Mouse (Mus musculus) ES-E14 (cell line): ENCODE data around the gene Tns3. TPM values are rescaled to one million over a fixed set of nuclear protein-coding genes. Genes with fewer than 3 reads are reported as not detected.
A peak's percentile ranks its signal among the peaks of the same experiment; 100 is the strongest.

ENCODE experiments used
- DNase-seq: peaks from one replicate; pipeline ENCODE4 v3.0.0-alpha.2; 2013; ENCODE audit warnings: low read depth, low spot score
- H3K27ac ChIP-seq: 2 replicates; pipeline ENCODE4 v1.5.1; 2012; ENCODE audit warnings: low read depth, mild to moderate bottlenecking, low read length, moderate library complexity, mixed read lengths; ENCODE audit not compliant: poor library complexity, insufficient read depth, severe bottlenecking
- H3K36me3 ChIP-seq: 2 replicates; pipeline ENCODE4 v1.6.1; 2012; ENCODE audit warnings: mild to moderate bottlenecking, low read length, moderate library complexity, mixed read lengths; ENCODE audit not compliant: control insufficient read depth, poor library complexity, insufficient read depth, severe bottlenecking
- H3K4me1 ChIP-seq, 2 experiments: fragments of 150-350 bp in 1 of 2; sonication (generic) in 1 of 2; 2 replicates each; pipeline ENCODE4 v1.6.1; 2012; ENCODE audit warnings: low read length in 2 of 2, mild to moderate bottlenecking in 1 of 2, mixed read lengths in 1 of 2; ENCODE audit not compliant: control insufficient read depth in 2 of 2, insufficient read depth in 2 of 2, poor library complexity in 1 of 2
- H3K4me3 ChIP-seq, 2 experiments: fragments of 150-350 bp in 1 of 2; sonication (generic) in 1 of 2; 2 replicates each; pipeline ENCODE4 v1.5.1; 2012; ENCODE audit warnings: low read length in 2 of 2, low read depth in 1 of 2, mild to moderate bottlenecking in 1 of 2, mixed read lengths in 1 of 2; ENCODE audit not compliant: insufficient read depth in 1 of 2, poor library complexity in 1 of 2, severe bottlenecking in 1 of 2
- H3K9ac ChIP-seq: 2 replicates; pipeline ENCODE4 v1.6.1; 2012; ENCODE audit warnings: low read depth, mild to moderate bottlenecking, low read length, mixed read lengths; ENCODE audit not compliant: poor library complexity, insufficient read depth, severe bottlenecking
- H3K9me3 ChIP-seq: fragments of 150-350 bp; sonication (generic); 2 replicates; pipeline ENCODE4 v1.6.1; 2012; ENCODE audit warnings: low read depth, mild to moderate bottlenecking, low read length; ENCODE audit not compliant: control insufficient read depth, insufficient read depth
- CHD2 ChIP-seq: IDR thresholded peaks from 2 replicates; pipeline ENCODE4 v1.6.1; 2014; ENCODE audit warnings: mild to moderate bottlenecking, low read depth, low read length, inconsistent platforms
- HCFC1 ChIP-seq: IDR thresholded peaks from 2 replicates; pipeline ENCODE4 v1.6.1; 2012; ENCODE audit warnings: low read length, inconsistent platforms, borderline replicate concordance; ENCODE audit not compliant: insufficient read depth
- MAFK ChIP-seq: IDR thresholded peaks from 2 replicates; pipeline ENCODE4 v1.6.1; 2014; ENCODE audit warnings: mild to moderate bottlenecking, low read depth, low read length, inconsistent platforms; ENCODE audit not compliant: insufficient read depth
- ZC3H11A ChIP-seq: IDR thresholded peaks from 2 replicates; pipeline ENCODE4 v1.6.1; 2012; ENCODE audit warnings: low read depth, mild to moderate bottlenecking, inconsistent platforms, low read length, borderline replicate concordance
- ZNF384 ChIP-seq: IDR thresholded peaks from 2 replicates; pipeline ENCODE4 v1.6.1; 2012; ENCODE audit warnings: low read depth, low read length, inconsistent platforms
- in situ Hi-C, 2 experiments: fragments of 600-800 bp; cut with MboI; formaldehyde crosslinking; loops; one replicate each; pipeline ENCODE4 v1.15.1; 2025; ENCODE audit warnings: low sequenced_read_pairs in 2 of 2, inconsistent platforms in 1 of 2; ENCODE audit not compliant: unreplicated experiment in 2 of 2
- total RNA-seq: library from RNA; depleted of rRNA; stranded (reverse); fragments of 300-350 nt; gene quantifications from 2 replicates; pipeline ENCODE4 v1.2.3, GENCODE M21; 2012

The Tns3 gene
- total RNA-seq, 1 experiment: 111 TPM

DNA sequence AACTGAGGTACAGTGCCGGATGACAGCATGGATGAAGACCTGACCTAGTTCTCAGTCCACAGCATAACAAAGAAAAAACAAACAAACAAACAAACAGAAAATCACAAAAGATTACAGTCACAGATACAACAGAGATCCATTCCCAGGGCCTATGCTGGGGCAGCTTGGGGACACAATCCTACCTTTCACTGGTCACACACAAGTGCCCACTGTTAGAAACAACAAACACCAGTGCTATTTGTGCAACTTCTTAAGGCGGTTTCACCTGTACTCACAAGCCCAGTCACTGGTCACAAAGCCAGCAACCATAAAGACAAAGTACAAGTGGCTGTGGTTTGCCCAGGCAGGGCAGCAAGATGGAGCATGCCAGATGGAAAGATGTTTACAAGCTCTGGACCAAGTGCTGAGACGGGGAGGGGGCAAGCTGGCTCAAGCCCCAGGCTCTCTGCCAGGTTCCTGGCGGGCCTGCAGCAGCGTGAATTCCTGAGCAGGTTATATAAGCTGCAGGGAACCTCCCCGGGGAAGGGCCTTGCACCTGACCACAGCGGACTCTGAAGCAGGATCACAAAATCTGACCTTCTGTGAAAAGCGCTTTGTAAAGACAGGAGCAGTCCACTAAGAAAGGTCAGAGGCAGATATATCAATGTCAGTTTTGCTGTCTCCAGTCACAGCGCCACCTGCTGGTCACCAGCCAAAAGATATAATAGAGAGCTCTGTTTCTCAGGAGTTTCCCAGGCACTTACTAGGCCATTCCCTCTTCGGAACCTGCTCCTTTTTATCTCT lies 140.8 kb downstream of the Tns3 start:
- Histone ChIP-seq H3K36me3 (peaks cover 63% of the 10 kb centered on the region), H3K9ac (no peak overlapping the region), H3K9me3 (no peaks in the 10 kb centered on the region), H3K4me3 (no peak overlapping the region), H3K4me1 (no peaks in the 10 kb centered on the region), H3K27ac (no peak overlapping the region)
- DNase-seq: peak; percentile 66
- TF ChIP-seq CHD2: no peak
- TF ChIP-seq MAFK: no peak
- no peak for TF ChIP-seq ZNF384
- in situ Hi-C loops: no loop called here

DNA sequence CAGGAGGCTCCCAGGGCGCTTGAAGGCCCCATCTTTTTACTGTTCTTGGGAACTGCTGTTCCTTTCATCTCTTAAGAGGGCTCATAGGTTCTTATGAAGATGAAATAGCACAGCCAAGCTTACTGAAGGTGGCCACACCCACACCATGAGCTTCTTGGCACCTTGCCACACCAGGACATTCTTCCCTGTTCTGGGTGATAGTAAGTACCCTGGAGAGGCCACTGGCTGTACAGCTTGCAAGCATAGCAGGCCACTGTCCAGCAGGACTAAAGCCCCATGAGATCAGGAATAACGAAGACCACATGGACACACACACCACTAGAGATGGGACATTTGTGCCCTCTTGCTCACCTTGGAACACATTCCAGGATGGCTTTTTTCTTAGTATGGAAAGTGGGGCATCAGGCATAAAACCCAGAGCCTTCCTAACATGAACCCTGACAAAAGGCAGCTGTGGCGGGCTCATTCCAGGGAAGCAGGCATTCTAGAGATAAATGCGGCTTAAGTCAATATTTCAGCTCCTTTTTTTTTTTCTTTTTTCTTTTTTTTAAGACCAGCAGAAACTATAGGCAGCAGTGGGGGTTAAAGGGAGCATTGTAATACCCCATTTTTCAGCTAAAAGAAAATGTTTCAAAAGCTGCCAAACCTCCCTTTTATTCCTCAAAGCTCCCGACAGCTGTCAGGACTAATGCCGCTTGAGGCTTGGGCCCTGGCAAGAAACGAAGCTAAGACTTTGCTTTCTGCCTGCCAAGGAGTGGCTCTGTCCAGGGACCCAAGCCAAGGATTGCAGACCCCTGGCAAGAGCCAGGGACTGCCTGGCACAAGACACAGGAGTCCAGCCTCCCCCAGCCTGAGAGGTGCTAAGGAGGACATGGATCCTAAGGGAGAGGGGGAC lies 150.7 kb downstream of the Tns3 start:
- no peaks in the 10 kb centered on the region for H3K9me3 ChIP-seq
- no peak overlapping the region for H3K4me3 ChIP-seq
- no peak for TF ChIP-seq MAFK
- TF ChIP-seq ZC3H11A: no peak
- no peak for TF ChIP-seq ZNF384
- no peak for TF ChIP-seq HCFC1
- no peak for TF ChIP-seq CHD2
- in situ Hi-C loops: no loop called here
- H3K9ac ChIP-seq: no peak overlapping the region
- no peak overlapping the region for H3K27ac ChIP-seq
- H3K4me1 ChIP-seq: no peaks in the 10 kb centered on the region
- peaks cover 61% of the 10 kb centered on the region for H3K36me3 ChIP-seq
- no peak for DNase-seq

GRCm38 (mm10) chr11:8510294-8510693 lies 154.0 kb downstream of the Tns3 start:
- Histone ChIP-seq H3K36me3 (peaks cover 56% of the 10 kb centered on the region), H3K9ac (no peak overlapping the region), H3K4me1 (no peaks in the 10 kb centered on the region), H3K27ac (no peak overlapping the region), H3K4me3 (no peak overlapping the region), H3K9me3 (no peaks in the 10 kb centered on the region)
- no peak for DNase-seq
- no peak for TF ChIP-seq CHD2
- TF ChIP-seq HCFC1: no peak
- no peak for TF ChIP-seq ZNF384
- no peak for TF ChIP-seq ZC3H11A
- TF ChIP-seq MAFK: no peak
- in situ Hi-C loops: no loop called here

GRCm38 (mm10) chr11:8509614-8510013 lies 154.7 kb downstream of the Tns3 start:
- Histone ChIP-seq H3K9me3 (no peaks in the 10 kb centered on the region), H3K4me1 (no peaks in the 10 kb centered on the region), H3K9ac (no peak overlapping the region), H3K36me3 (peaks cover 57% of the 10 kb centered on the region), H3K4me3 (no peak overlapping the region), H3K27ac (no peak overlapping the region)
- DNase-seq: no peak
- in situ Hi-C loops: no loop called here
- TF ChIP-seq ZC3H11A (no peak), CHD2 (no peak), MAFK (no peak), ZNF384 (no peak), HCFC1 (no peak)
